Mouse (Mus musculus) T-cell, adult 2 months (primary cell): ENCODE data around the gene Ly6c2.
"Not testable (repeated sequence)": the region's sequence is repeated elsewhere in the genome, so short reads cannot be mapped to it uniquely, and the experiment has no call there.

ENCODE experiments used
- DNase-seq: peaks from one replicate; pipeline ENCODE4 v3.0.0; 2022; ENCODE audit warnings: low spot score

Ly6c2 gene

DNA sequence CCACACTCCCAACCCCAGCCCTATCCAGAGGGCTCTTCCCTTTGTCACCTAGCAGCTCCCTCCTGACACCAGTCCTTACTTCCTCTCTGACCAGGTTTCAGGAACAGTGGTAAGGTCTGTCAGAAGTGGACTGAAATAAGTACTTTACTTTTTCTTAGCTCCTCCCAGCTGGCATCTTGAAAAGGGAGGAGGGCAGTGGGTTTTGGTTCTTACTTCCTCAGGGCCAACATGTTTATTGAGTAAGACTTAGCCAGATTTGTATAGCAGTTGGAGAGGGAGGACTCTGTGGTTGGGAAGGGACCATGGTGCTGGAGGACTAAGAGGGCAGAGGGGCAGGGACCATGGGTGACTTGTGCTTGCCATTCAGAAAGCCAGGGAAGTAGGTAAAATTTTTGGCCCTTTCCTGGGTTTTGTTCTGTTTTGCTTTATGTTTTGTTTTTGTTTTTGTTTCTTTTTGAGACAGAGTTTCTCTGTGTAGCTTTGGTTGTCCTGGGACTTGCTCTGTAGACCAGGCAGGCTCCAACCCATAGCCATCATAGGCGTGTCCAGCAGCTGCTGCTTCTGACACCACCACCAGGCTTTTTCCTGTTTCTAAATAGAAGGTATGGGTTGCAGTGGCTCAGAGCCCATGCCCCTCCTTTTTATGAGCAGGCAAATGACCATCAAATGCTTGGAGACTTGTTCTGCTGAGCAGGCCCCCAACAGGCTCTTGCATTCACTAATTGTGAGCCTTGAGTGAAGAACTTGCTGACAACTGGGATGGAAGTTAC is at the start of gene Ly6c2:
Gene Ly6c2 (minus strand): TSS at position 110 of the 770 bp plus-strand sequence.
- not testable (repeated sequence) for DNase-seq

DNA sequence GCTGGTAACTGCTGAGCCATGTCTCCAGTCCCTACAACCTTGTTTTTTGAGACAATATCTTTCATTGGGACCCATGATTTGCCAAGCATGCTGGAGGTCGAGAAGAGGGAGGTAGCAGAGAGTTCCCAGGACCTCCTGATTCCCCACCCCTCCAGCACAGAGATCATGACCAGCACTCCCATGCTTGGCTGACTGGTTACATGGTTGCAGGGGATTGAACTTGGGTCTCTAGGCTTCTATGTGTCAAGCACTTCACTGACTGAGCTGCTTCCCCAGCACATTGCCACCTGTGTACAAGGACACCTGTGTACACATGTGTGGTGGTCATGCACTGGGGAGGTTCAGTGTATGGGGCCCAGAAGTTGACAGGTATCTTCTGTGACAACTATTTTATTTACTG is 45.9 kb upstream of the Ly6c2 start:
- DNase-seq, result no peak

DNA sequence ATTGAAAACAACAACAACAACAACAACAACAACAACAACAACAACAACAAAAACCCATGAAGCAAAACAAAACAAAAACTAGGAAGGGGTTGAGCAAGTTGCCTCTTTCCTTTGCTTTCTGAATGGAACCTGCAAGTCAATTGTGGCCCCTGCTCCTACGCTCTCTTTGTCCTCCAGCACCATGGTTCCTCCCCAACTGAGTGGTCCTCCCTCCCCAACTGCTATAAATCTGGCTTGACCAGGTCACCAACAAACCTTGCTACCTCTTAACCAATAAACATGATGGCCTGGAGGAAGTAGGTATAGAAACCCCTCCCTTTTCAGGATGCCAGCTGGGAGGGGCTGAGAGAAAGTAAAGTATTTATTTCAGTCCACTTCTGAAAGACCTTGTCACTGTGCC is 43.2 kb upstream of the Ly6c2 start, which contains the start of gene Ly6g:
Gene Ly6g (plus strand): TSS at position 301 of the 400 bp plus-strand sequence.
- DNase-seq, result no peak

DNA sequence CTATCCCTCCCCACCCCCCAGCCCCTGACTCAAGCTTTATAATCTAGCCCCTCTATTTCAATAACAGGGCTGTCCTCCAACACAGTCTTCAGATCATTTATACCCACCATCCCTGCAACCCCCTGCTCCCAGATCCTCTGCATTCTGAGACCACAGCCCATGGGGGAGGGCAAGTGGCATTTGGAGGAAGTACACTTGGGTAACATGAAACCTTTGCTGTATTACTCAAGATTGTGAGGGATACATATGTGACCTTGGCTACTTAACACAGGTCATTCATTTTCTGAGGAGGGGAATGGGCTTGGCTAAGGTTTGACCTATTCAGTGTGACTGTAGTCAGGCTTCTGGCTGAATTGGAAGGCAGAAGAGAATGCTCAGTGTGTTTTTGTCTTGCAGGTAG is 41.3 kb upstream of the Ly6c2 start:
- no peak for DNase-seq

DNA sequence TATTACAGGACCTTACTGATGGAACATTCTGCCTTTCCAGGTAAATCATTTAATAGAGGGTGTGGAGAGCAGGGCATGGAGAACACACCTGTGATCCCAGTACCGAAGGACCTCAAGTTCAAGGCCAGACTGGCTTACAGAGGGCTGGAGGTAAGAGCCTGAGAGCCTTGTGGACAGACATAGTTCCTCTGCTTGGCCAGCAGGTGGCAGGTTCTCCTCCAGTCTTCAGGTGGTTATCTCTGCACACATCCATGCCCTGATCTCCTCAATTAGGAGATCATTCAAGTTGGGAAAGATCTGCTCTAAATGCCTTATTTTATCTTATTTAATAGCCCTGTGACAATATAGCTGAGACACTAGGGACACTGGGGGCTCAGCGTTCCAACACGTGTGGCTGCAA is 32.0 kb upstream of the Ly6c2 start:
- peak; percentile 8 for DNase-seq

DNA sequence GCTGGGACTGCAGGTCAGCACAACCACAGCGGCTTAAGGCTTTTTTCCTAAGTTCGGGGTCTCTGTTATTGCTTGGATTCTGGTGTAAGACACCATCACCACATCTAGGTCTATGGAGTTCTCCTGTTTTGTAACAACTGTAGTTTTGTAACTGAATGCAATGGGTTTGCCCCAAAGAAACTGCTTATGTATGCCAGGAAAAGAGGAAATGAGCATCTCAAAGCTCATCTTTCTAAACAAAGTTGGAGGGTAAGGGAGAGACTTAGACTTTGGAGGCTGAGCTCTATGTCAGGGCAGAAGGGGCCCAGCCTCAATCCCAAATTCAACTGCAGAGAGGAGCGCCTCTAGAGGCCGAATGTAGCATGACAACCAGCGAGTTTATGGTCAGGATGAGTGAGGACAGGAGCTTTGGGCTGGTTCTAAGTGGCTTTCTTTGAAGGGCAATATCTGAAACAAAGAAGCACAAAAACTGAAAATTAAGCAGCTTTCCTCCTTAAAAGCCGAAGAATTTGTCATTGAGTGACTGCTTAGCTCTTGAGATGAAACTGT is 30.1 kb upstream of the Ly6c2 start:
- DNase-seq, result peak; percentile 49

DNA sequence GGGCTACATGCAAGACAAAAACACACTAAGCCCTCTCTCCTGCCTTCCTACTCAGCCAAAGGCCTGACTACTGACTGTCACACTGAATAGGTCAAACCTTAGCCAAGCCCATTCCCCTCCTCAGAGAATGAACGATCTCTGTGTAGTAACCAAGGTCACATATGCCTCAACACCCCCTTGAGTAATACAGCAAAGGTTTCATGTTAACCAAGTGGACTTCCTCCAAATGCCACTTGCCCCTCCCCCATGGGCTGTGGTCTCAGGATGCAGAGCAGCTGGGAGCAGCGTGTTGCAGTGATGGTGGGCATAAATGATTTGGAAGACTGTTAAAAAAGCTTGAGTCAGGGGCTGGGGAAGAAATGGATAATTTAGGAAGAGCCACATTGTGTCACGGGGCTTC is 26.0 kb upstream of the Ly6c2 start:
- DNase-seq, result not testable (repeated sequence)

DNA sequence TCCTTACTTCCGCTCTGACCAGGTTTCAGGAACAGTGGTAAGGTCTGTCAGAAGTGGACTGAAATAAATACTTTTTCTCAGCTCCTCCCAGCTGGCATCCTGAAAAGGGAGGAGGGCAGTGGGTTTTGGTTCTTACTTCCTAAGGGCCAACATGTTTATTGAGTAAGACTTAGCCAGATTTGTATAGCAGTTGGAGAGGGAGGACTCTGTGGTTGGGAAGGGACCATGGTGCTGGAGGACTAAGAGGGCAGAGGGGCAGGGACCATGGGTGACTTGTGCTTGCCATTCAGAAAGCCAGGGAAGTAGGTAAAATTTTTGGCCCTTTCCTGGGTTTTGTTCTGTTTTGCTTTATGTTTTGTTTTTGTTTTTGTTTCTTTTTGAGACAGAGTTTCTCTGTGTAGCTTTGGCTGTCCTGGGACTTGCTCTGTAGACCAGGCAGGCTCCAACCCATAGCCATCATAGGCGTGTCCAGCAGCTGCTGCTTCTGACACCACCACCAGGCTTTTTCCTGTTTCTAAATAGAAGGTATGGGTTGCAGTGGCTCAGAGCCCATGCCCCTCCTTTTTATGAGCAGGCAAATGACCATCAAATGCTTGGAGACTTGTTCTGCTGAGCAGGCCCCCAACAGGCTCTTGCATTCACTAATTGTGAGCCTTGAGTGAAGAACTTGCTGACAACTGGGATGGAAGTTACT is 23.5 kb upstream of the Ly6c2 start:
- DNase-seq, result not testable (repeated sequence)

DNA sequence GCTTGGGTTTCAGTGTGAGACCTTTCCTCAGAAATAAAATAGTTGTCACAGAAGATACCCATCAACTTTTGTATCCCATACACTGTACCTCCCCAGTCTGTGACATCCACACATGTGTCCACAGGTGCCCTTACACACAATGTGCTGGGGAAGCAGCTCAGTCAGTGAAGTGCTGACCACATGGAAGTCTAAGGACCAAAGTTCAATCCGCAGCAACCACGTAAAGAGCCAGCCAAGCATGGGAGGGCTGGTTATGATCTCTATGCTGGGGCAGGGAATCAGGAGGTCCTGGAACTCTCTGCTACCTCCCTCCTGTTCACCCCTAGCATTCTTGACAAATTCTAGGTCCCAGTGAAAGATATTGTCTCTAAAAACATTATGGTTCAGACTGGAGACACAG is 20.6 kb upstream of the Ly6c2 start:
- not testable (repeated sequence) for DNase-seq

DNA sequence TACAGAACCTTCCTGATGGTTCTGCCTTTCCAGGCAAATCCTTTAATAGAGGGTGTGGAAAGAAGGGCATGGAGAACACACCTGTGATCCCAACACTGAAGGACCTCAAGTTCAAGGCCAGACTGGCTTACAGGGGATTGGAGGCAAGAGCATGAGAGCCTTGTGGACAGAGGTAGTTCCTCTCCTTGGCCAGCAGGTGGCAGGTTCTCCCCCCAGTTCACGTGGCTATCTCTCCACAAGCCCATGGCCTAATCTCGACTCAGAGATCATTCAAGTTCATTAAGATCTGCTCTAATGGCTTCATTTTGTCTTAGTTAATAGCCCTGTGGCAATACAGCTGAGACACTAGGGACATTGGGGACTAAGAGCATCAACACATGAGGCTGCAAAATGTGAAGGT is 8.3 kb upstream of the Ly6c2 start:
- DNase-seq, result peak; percentile 63

DNA sequence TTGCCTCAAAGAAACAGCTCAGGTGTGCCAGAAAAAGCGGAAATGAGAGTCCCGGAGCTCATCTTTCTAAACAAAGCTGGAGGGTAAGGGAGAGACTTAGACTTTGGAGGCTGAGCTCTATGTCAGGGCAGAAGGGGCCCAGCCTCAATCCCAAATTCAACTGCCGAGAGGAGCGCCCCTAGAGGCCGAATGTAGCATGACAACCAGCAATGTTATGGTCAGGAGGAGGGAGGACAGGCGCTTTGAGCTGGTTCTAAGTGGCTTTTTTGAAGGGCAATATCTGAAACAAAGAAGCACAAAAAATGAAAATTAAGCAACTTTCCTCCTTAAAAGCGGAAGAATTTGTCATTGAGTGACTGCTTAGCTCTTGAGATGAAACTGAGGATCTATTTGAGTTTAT is 7.0 kb upstream of the Ly6c2 start:
- DNase-seq, result peak; percentile 59

DNA sequence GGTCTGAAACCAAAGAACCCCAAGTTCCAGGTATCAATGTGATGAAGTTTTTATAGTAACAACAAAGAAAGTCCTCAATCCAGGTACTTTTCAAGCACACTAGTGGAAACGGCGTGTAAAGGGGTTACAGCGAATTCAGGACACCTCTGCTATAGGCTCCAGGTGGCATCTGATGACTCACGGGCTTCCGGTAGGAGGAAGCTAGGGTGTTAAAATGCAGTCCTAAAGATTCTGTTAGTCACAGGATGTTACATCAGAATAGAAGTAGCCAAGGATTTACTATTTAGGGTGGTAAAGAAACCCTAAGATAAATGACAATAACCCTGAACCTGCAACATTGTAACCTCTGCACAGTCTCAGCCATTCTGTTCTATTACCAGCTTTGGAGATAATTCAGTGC is 5.7 kb upstream of the Ly6c2 start:
- peak; percentile 63 for DNase-seq

DNA sequence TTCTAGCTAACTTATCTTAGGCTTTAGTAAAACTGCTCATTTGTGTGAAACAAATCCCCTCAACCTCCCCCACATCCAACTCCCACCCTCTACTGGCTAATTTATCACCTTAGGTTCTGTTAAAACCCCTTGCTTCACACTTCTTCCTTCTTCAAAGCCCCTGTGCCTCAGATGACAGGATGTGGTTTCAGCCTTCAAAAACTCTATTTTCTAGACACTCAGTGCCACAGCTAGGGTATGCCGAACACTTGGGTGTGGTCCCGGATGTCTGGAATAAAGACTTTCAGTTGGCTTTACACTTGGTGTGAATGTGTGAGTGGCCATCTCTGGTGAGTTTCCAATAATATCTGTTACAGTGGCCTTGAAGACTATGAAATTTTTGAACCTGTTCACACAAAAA is 4.8 kb upstream of the Ly6c2 start:
- peak; percentile 90 for DNase-seq

DNA sequence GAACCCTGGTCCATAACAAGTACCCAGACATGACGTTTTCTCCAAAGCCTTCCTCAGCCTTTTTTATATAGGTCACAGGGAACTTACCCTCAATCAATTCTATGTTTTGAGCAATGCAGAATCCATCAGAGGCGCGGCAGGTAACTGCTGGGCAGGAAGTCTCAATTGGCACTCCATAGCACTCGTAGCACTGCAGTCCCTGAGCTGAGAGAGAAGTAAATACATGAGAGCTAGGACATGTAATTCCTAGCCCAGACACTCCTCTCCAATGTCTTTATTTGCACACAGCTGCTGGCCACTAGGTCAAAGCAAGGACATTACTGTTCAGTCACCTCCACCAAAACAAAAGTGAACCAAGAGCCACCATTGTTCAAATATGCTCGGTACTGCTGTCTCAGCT is 1.3 kb downstream of the Ly6c2 start:
- DNase-seq, result not testable (repeated sequence)

DNA sequence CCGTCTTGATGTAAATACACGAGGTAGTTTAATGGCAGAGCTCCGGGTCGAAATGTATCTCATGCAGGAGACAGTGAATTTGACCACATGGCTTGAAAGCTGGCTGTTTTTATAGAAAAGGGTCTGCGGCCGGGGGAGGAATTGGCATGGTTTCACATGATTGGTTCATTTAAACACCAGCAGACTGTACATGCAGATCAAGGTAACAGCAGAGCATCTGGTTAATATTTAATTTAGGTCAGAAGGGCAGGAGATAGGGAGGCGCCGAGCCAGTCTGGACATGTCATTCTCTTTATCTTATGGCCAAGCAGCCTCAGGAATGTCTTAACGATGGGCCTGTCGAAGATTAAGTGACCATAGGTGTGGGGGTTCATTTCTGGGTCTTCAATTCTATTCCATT is 12.5 kb downstream of the Ly6c2 start:
- DNase-seq, result no peak

DNA sequence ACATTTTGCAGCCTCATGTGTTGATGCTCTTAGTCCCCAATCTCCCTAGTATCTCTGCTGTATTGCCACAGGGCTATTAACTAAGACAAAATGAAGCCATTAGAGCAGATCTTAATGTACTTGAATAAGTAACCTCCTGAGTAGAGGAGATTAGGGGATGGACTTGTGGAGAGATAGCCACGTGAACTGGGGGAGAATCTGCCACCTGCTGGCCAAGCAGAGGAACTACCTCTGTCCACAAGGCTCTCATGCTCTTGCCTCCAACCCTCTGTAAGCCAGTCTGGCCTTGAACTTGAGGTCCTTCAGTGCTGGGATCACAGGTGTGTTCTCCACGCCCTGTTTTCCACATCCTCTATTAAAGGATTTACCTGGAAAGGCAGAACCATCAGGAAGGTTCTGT is 23.7 kb downstream of the Ly6c2 start:
- DNase-seq, result peak; percentile 21

DNA sequence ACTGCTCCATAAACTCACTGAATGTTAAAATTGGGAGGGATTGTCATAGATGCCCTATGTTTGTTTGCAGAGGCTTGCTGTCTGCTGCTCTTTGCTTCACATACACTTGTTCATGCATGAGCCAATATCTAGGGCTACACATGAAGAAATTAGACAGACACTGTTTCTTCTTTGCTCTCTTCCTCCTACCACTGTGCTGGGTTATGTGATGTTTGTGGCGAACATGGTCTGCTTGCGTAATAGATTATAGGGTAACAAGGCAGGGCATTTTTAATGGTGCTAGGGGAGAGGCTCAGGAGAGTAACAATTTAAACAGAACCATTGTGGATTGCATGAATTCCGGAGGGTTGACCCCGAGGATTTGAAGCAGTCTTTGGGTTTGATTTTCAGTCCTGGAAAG is 41.8 kb downstream of the Ly6c2 start:
- no peak for DNase-seq

DNA sequence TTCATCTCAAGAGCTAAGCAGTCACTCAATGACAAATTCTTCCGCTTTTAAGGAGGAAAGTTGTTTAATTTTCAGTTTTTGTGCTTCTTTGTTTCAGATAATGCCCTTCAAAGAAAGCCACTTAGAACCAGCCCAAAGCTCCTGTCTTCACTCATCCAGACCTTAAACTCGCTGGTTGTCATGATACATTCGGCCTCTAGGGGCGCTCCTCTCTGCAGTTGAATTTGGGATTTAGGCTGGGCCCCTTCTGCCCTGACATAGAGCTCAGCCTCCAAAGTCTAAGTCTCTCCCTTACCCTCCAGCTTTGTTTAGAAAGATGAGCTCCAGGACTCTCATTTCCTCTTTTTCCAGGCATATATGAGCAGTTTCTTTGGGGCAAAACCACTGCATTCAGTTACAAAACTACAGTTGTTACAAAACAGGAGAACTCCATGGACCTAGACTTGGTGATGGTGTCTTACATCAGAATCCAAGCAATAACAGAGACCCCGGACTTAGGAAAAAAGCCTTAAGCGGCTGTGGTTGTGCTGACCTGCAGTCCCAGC is 49.7 kb downstream of the Ly6c2 start:
- peak; percentile 68 for DNase-seq

DNA sequence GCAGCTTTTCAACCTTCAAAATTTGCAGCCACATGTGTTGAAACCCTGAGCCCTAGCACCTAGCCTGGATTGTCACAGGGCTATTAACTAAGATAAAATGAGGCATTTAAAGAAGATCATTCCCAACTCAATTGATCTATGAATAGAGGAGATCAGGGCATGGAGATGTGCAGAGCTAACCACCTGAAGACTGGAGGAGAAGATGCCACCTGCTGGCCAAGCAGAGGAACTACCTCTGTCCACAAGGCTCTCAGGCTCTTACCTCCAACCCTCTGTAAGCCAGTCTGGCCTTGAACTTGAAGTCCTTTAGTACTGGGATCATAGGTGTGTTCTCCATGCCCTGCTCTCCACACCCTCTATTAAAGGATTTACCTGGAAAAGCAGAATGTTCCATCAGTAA is 51.3 kb downstream of the Ly6c2 start:
- DNase-seq, result peak; percentile 63
